Mouse (Mus musculus): ENCODE measurements around the gene Vapb. TPM values are rescaled to one million over a fixed set of nuclear protein-coding genes. Genes with fewer than 3 reads are reported as not detected.

Gene Vapb
- polyA plus RNA-seq, 1 experiment from 2014 or later, result 13.8 TPM

DNA sequence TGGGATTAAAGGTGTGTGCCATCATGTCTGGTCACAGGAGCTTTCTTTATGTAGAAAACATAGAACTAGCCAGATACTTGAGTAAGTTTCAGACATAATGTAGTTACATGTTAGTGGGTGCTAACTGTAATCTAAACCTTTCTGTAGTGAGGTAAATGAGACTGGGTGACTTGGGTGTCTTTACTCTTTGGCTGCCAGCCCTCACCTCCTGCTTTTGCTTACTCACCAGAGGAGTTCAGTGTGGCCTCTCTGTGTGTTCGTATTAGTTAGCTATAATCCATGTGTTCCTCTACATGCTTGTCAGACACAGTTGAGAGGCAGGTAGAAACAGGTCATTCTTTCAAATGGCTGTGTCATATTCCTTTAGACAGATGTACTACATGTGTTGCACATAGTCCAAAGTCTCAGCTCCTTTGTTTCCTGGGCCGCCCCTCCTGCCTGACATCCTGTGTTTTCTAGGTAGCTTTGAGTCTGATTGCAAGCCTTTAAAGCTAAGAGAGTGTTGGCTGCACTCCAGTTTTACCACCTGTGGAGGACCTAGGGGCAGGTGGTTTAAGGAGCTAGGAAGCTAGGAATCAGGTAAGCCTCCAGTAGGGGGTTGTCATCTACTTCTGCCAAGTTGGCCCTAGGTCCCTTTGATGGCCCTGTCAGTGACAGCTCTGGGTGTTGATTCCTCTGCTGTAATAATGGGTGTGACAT lies 11.8 kb downstream of the Vapb start:
- 100% methylated on average over 2 of the region's 2 CpGs for WGBS
- Histone ChIP-seq H3K27ac (ENCODE audit: low read depth, low read length) (no peak overlapping the region), H3K4me3 (ENCODE audit: low read depth, low read length) (no peak overlapping the region), H3K4me2 (no peak overlapping the region), H3K9ac (ENCODE audit: low read length) (no peak overlapping the region), H3K9me3 (ENCODE audit: control insufficient read depth, low read length) (no peaks in the 10 kb centered on the region; the same call in 1 of the 2 replicates), H3K27me3 (ENCODE audit: control insufficient read depth, insufficient read depth, low read length) (no peaks in the 10 kb centered on the region), H3K36me3 (ENCODE audit: control insufficient read depth, insufficient read depth, low read length) (no peaks in the 10 kb centered on the region), H3K4me1 (ENCODE audit: control insufficient read depth, insufficient read depth, low read length) (no peaks in the 10 kb centered on the region)
- ATAC-seq (ENCODE audit: low FRiP score) (no peak), DNase-seq (ENCODE audit: low spot score, missing footprints) (no peak)

- peak; percentile 78 for ATAC-seq (ENCODE audit: low FRiP score)
- no peak overlapping the region for H3K4me2 ChIP-seq
- H3K27me3 ChIP-seq (ENCODE audit: control insufficient read depth, insufficient read depth, low read length), result no peaks in the 10 kb centered on the region
- H3K27ac ChIP-seq (ENCODE audit: low read depth, low read length), result peak overlapping the region; percentile 40; the same call in 1 of the 2 replicates
- H3K9me3 ChIP-seq (ENCODE audit: control insufficient read depth, low read length), result no peaks in the 10 kb centered on the region
- H3K4me3 ChIP-seq (ENCODE audit: low read depth, low read length), result no peak overlapping the region
- H3K4me1 ChIP-seq (ENCODE audit: control insufficient read depth, insufficient read depth, low read length), result peaks cover 9% of the 10 kb centered on the region
- 45% methylated on average over 8 of the region's 8 CpGs for WGBS
- DNase-seq (ENCODE audit: low spot score, missing footprints), result peak; percentile 83
- no peak overlapping the region for H3K9ac ChIP-seq (ENCODE audit: low read length)
- H3K36me3 ChIP-seq (ENCODE audit: control insufficient read depth, insufficient read depth, low read length), result no peaks in the 10 kb centered on the region
These were observed 18.3 kb downstream of the Vapb start for GRCm38 (mm10) chr2:173755433-173756144.

DNA sequence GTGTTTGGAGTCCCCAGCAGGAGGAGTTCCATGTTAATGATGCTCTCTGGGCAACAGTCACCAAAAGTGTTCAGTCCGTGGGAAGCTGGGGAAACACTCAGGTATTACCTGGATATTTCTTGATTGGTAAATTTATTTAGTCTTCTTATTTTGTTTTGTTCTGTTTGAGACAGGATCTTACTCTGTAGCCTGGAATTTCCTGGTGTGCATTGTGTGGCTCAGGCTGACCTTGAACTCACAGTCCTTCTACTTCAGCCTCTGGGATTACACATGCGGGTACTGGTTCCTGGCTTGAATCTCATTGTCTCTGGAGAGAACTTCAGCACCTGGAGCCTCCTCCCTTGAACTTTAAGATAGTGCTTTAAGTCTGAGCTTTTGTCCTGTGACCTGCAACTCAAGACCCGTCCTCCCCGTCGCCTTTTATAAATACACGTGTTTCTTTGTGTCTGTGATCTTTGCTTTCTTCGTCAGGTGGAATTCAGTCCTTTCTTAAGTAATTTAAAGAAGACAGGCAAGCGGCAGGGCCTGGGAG lies 20.4 kb downstream of the Vapb start:
- Histone ChIP-seq H3K27me3 (ENCODE audit: control insufficient read depth, insufficient read depth, low read length) (no peaks in the 10 kb centered on the region), H3K9ac (ENCODE audit: low read length) (no peak overlapping the region), H3K27ac (ENCODE audit: low read depth, low read length) (no peak overlapping the region), H3K4me1 (ENCODE audit: control insufficient read depth, insufficient read depth, low read length) (peaks cover 9% of the 10 kb centered on the region), H3K4me2 (no peak overlapping the region), H3K9me3 (ENCODE audit: control insufficient read depth, low read length) (no peaks in the 10 kb centered on the region), H3K4me3 (ENCODE audit: low read depth, low read length) (no peak overlapping the region), H3K36me3 (ENCODE audit: control insufficient read depth, insufficient read depth, low read length) (no peaks in the 10 kb centered on the region)
- ATAC-seq (ENCODE audit: low FRiP score) (no peak), DNase-seq (ENCODE audit: low spot score, missing footprints) (peak; percentile 67)
- WGBS, result 89% methylated on average over 8 of the region's 8 CpGs

DNA sequence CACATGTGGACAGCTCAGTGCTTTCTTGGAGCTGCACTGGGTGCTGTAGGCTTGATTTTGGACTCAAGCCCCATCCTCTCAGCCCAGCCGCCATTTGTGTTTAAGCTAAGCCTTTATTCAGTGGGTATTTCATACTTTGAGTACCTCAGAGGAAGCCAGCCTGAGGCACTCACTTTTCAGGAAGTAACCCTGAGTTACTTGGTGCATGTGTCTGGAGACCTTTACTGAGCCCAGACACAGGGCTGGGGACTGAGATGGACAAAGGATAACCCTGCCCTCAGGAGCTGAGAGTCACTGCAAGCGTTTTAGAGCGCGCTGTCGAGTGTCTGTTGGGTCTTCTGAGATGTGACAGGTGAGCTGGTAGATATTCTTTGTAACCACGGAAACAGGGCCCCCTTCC lies 23.3 kb downstream of the Vapb start:
- Histone ChIP-seq H3K27ac (ENCODE audit: low read depth, low read length) (no peak overlapping the region), H3K9me3 (ENCODE audit: control insufficient read depth, low read length) (no peaks in the 10 kb centered on the region), H3K4me1 (ENCODE audit: control insufficient read depth, insufficient read depth, low read length) (no peaks in the 10 kb centered on the region; the same call in 1 of the 2 replicates), H3K4me2 (no peak overlapping the region), H3K9ac (ENCODE audit: low read length) (no peak overlapping the region), H3K36me3 (ENCODE audit: control insufficient read depth, insufficient read depth, low read length) (no peaks in the 10 kb centered on the region), H3K4me3 (ENCODE audit: low read depth, low read length) (no peak overlapping the region), H3K27me3 (ENCODE audit: control insufficient read depth, insufficient read depth, low read length) (no peaks in the 10 kb centered on the region)
- peak; percentile 76 for DNase-seq (ENCODE audit: low spot score, missing footprints)
- WGBS, result 94% methylated on average over 6 of the region's 6 CpGs
- no peak for ATAC-seq (ENCODE audit: low FRiP score)

DNA sequence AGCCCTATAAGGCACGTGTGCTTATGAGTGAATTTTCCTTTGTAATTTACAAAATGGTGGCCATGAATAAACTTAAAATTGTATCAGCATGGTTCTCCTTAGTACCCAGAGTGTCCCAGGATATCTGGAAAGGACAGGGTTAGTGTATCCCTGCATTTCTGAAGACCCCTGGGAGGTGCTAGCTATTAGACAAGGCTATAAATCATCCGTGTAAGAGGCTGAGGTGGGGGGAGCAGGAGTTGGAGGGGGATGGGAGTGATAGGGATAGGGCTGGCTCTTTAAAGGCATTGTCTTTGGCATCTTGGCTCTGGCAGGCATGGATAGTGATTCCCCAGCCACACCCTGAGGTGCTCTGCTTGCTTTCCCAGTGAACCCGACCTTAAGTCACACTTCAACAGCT lies 27.3 kb downstream of the Vapb start:
- Histone ChIP-seq H3K4me3 (ENCODE audit: low read depth, low read length) (no peak overlapping the region), H3K9me3 (ENCODE audit: control insufficient read depth, low read length) (no peaks in the 10 kb centered on the region), H3K4me1 (ENCODE audit: control insufficient read depth, insufficient read depth, low read length) (peaks cover 5% of the 10 kb centered on the region), H3K27ac (ENCODE audit: low read depth, low read length) (no peak overlapping the region), H3K4me2 (no peak overlapping the region), H3K27me3 (ENCODE audit: control insufficient read depth, insufficient read depth, low read length) (no peaks in the 10 kb centered on the region), H3K36me3 (ENCODE audit: control insufficient read depth, insufficient read depth, low read length) (no peaks in the 10 kb centered on the region), H3K9ac (ENCODE audit: low read length) (no peak overlapping the region)
- DNase-seq (ENCODE audit: low spot score, missing footprints), result peak; percentile 62
- ATAC-seq (ENCODE audit: low FRiP score), result no peak
- WGBS, result 70% methylated on average over 3 of the region's 3 CpGs

GRCm38 (mm10) chr2:173767959-173768595 lies 30.8 kb downstream of the Vapb start:
- 86% methylated on average over 8 of the region's 8 CpGs for WGBS
- ATAC-seq (ENCODE audit: low FRiP score), result no peak
- H3K27ac ChIP-seq (ENCODE audit: low read depth, low read length), result no peak overlapping the region

DNA sequence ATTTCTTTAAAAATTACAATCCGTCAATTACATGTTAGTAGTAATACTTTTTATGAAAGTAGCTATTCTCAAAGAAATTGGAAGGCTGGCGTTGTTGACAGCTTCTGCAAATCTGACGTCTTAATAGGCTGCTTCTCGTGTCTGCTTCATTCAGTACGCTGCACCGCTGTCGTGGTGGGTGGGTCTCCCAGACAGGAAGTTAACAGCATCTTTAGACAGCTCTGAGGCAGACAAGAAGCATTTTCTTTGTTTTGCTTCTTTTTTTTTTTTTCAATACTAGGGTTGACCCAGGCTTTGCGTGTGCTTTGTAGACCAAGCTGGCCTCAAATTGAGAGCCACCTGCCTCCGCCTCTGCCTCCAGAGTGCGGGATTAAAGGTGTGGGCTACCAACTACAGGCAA lies 31.9 kb downstream of the Vapb start:
- Histone ChIP-seq H3K4me3 (ENCODE audit: low read depth, low read length) (no peak overlapping the region), H3K9me3 (ENCODE audit: control insufficient read depth, low read length) (no peaks in the 10 kb centered on the region), H3K9ac (ENCODE audit: low read length) (no peak overlapping the region), H3K4me2 (no peak overlapping the region), H3K4me1 (ENCODE audit: control insufficient read depth, insufficient read depth, low read length) (peaks cover 10% of the 10 kb centered on the region), H3K27me3 (ENCODE audit: control insufficient read depth, insufficient read depth, low read length) (no peaks in the 10 kb centered on the region), H3K36me3 (ENCODE audit: control insufficient read depth, insufficient read depth, low read length) (no peaks in the 10 kb centered on the region), H3K27ac (ENCODE audit: low read depth, low read length) (peak overlapping the region; percentile 14; the same call in 1 of the 2 replicates)
- WGBS, result 63% methylated on average over 10 of the region's 10 CpGs
- ATAC-seq (ENCODE audit: low FRiP score) (no peak), DNase-seq (ENCODE audit: low spot score, missing footprints) (peak; percentile 76)

More at GRCm38 (mm10) chr2:173767959-173768595, 30.8 kb downstream of the Vapb start:
- peak; percentile 56 for DNase-seq (ENCODE audit: low spot score, missing footprints)
- Histone ChIP-seq H3K9ac (ENCODE audit: low read length) (no peak overlapping the region), H3K9me3 (ENCODE audit: control insufficient read depth, low read length) (no peaks in the 10 kb centered on the region), H3K4me3 (ENCODE audit: low read depth, low read length) (no peak overlapping the region), H3K27me3 (ENCODE audit: control insufficient read depth, insufficient read depth, low read length) (no peaks in the 10 kb centered on the region), H3K36me3 (ENCODE audit: control insufficient read depth, insufficient read depth, low read length) (no peaks in the 10 kb centered on the region), H3K4me1 (ENCODE audit: control insufficient read depth, insufficient read depth, low read length) (peaks cover 10% of the 10 kb centered on the region), H3K4me2 (no peak overlapping the region)

GRCm38 (mm10) chr2:173770620-173771019 lies 33.3 kb downstream of the Vapb start:
- no peak overlapping the region for H3K9ac ChIP-seq (ENCODE audit: low read length)
- ATAC-seq (ENCODE audit: low FRiP score), result no peak
- DNase-seq (ENCODE audit: low spot score, missing footprints), result no peak
- no peak overlapping the region for H3K27ac ChIP-seq (ENCODE audit: low read depth, low read length)
- H3K4me2 ChIP-seq, result no peak overlapping the region
- no peaks in the 10 kb centered on the region for H3K27me3 ChIP-seq (ENCODE audit: control insufficient read depth, insufficient read depth, low read length)
- WGBS, result 73% methylated on average over 5 of the region's 5 CpGs
- H3K4me3 ChIP-seq (ENCODE audit: low read depth, low read length), result no peak overlapping the region
- no peaks in the 10 kb centered on the region for H3K36me3 ChIP-seq (ENCODE audit: control insufficient read depth, insufficient read depth, low read length)
- H3K9me3 ChIP-seq (ENCODE audit: control insufficient read depth, low read length), result no peaks in the 10 kb centered on the region
- peaks cover 14% of the 10 kb centered on the region for H3K4me1 ChIP-seq (ENCODE audit: control insufficient read depth, insufficient read depth, low read length)

GRCm38 (mm10) chr2:173771706-173772105 lies 34.4 kb downstream of the Vapb start:
- 62% methylated on average over 8 of the region's 8 CpGs for WGBS
- H3K4me3 ChIP-seq (ENCODE audit: low read depth, low read length), result no peak overlapping the region
- no peaks in the 10 kb centered on the region for H3K27me3 ChIP-seq (ENCODE audit: control insufficient read depth, insufficient read depth, low read length)
- ATAC-seq (ENCODE audit: low FRiP score), result peak; percentile 17; the same call in 1 of the 2 replicates
- H3K36me3 ChIP-seq (ENCODE audit: control insufficient read depth, insufficient read depth, low read length), result no peaks in the 10 kb centered on the region
- no peaks in the 10 kb centered on the region for H3K9me3 ChIP-seq (ENCODE audit: control insufficient read depth, low read length)
- no peak overlapping the region for H3K9ac ChIP-seq (ENCODE audit: low read length)
- DNase-seq (ENCODE audit: low spot score, missing footprints), result no peak
- H3K4me2 ChIP-seq, result no peak overlapping the region
- no peak overlapping the region for H3K27ac ChIP-seq (ENCODE audit: low read depth, low read length)
- peaks cover 21% of the 10 kb centered on the region for H3K4me1 ChIP-seq (ENCODE audit: control insufficient read depth, insufficient read depth, low read length)
